ENCODE assay signal across 19 mouse cellular contexts in the genomic region with DNA sequence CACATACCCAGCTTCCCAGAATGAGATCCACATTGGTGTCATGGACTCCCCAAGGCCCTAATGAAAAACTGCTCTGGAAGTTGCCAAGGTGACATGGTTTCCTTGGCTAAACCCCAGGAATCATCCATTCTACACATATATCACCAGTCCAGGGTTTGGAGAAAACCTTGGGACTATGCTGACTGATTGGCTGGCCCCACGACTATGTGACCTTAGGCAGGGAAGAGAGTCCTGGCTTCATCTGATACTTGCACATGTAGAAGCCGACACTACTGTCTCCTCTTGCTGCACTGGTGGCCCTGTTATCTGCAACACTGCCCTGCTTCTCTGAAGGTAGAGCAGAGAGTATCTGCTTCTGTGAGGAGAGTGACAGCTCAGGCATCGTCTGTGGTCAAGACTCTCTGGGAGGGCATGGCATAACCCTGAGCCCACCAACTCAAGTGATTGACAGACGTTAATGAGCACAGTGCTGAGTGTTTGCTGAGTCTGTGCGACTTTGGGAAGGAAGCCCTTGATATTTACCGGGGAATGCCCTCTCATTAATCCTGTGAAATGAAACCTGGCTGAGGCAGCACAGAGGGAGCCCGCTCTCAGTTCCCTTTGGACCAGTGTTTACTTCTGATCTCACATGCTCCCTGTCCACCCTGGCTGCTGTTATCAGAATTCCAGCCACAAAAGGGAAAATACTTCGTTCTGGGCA. TPM values are rescaled to one million over a fixed set of nuclear protein-coding genes. Genes with fewer than 3 reads are reported as not detected.
DNase-seq lines count a peak whose midpoint lies in the region; ATAC-seq and TF ChIP-seq lines count a peak whose summit lies in the region.
"Had no signal": no experiment of that assay in that cellular context is flagged by ENCODE, and none has a peak within 500 bp of the region (broad histone marks: within the 10 kb centered on the region; RNA-seq: fewer than 3 reads in every experiment).

No protein-coding gene starts in this region.

- H3K27me3 ChIP-seq in forebrain, embryonic 14.5 days (replicated peaks; ENCODE audit: control insufficient read depth, insufficient read depth, low read length): no peaks in the 10 kb centered on the region
- no peaks in the 10 kb centered on the region for H3K27me3 ChIP-seq in forebrain, postnatal 0 days (ENCODE audit: insufficient read depth, low read length)
- no peaks in the 10 kb centered on the region for H3K27me3 ChIP-seq in midbrain, embryonic 14.5 days (ENCODE audit: control insufficient read depth, insufficient read depth, low read length)
- H3K27me3 ChIP-seq: forebrain, embryonic 13.5 days; limb, embryonic 15.5 days; liver, embryonic 15.5 days; neural tube, embryonic 13.5 days had no signal

- H3K9me3 ChIP-seq in forebrain, embryonic 14.5 days (replicated peaks; ENCODE audit: control insufficient read depth, low read length): no peaks in the 10 kb centered on the region
- H3K9me3 ChIP-seq in forebrain, postnatal 0 days (ENCODE audit: low read length): no peaks in the 10 kb centered on the region
- no peaks in the 10 kb centered on the region for H3K9me3 ChIP-seq in midbrain, embryonic 14.5 days (ENCODE audit: control insufficient read depth, low read length)
- H3K9me3 ChIP-seq: forebrain, embryonic 13.5 days; heart, embryonic 10.5 days; limb, embryonic 15.5 days; liver, embryonic 15.5 days; neural tube, embryonic 13.5 days had no signal

- no peak overlapping the region for H3K27ac ChIP-seq in forebrain, embryonic 14.5 days (ENCODE audit: low read depth, low read length)
- no peak overlapping the region for H3K27ac ChIP-seq in forebrain, postnatal 0 days (ENCODE audit: low read depth, low read length)
- no peak overlapping the region for H3K27ac ChIP-seq in midbrain, embryonic 14.5 days (replicated peaks; ENCODE audit: low read depth, low read length)
- H3K27ac ChIP-seq: forebrain, embryonic 13.5 days; heart, embryonic 10.5 days; hindbrain, postnatal 0 days; layer of hippocampus, adult 2 months; limb, embryonic 15.5 days; liver, embryonic 15.5 days had no signal

- no peaks in the 10 kb centered on the region for H3K4me1 ChIP-seq in forebrain, embryonic 14.5 days (ENCODE audit: control insufficient read depth, insufficient read depth, low read length)
- H3K4me1 ChIP-seq in forebrain, postnatal 0 days (ENCODE audit: insufficient read depth): peaks cover 5% of the 10 kb centered on the region; the same call in 1 of the 2 replicates
- H3K4me1 ChIP-seq in midbrain, embryonic 14.5 days (ENCODE audit: control insufficient read depth, insufficient read depth, low read length): peaks cover 4% of the 10 kb centered on the region; the same call in 1 of the 2 replicates
- H3K4me1 ChIP-seq: liver, embryonic 15.5 days had no signal

- 31% methylated on average over 8 of the region's 8 CpGs for WGBS in forebrain, embryonic 14.5 days
- 34% methylated on average over 8 of the region's 8 CpGs for WGBS in forebrain, postnatal 0 days
- WGBS in midbrain, embryonic 14.5 days: 46% methylated on average over 8 of the region's 8 CpGs

- H3K4me2 ChIP-seq in forebrain, embryonic 14.5 days (ENCODE audit: low read length): no peak overlapping the region
- no peak overlapping the region for H3K4me2 ChIP-seq in forebrain, postnatal 0 days (ENCODE audit: low read depth)
- H3K4me2 ChIP-seq in midbrain, embryonic 14.5 days (ENCODE audit: low read length): no peak overlapping the region
- H3K4me2 ChIP-seq: forebrain, embryonic 13.5 days; limb, embryonic 15.5 days; liver, embryonic 15.5 days; neural tube, embryonic 13.5 days had no signal

- H3K4me3 ChIP-seq in forebrain, embryonic 14.5 days (ENCODE audit: low read depth, low read length): no peak overlapping the region
- no peak overlapping the region for H3K4me3 ChIP-seq in forebrain, postnatal 0 days (ENCODE audit: low read depth, low read length)
- H3K4me3 ChIP-seq in midbrain, embryonic 14.5 days (replicated peaks; ENCODE audit: low read depth, low read length): no peak overlapping the region
- H3K4me3 ChIP-seq: forebrain, embryonic 13.5 days; heart, embryonic 10.5 days; layer of hippocampus, adult 2 months; limb, embryonic 15.5 days; liver, embryonic 15.5 days; neural tube, embryonic 13.5 days had no signal

- no peaks in the 10 kb centered on the region for H3K36me3 ChIP-seq in forebrain, embryonic 14.5 days (ENCODE audit: control insufficient read depth, insufficient read depth, low read length)
- H3K36me3 ChIP-seq in forebrain, postnatal 0 days (ENCODE audit: insufficient read depth): no peaks in the 10 kb centered on the region
- no peaks in the 10 kb centered on the region for H3K36me3 ChIP-seq in midbrain, embryonic 14.5 days (ENCODE audit: control insufficient read depth, insufficient read depth, low read length)
- H3K36me3 ChIP-seq: heart, embryonic 10.5 days; limb, embryonic 15.5 days; liver, embryonic 15.5 days; neural tube, embryonic 13.5 days had no signal

- no peak overlapping the region for H3K9ac ChIP-seq in forebrain, embryonic 14.5 days (ENCODE audit: low read length)
- H3K9ac ChIP-seq in forebrain, postnatal 0 days: no peak overlapping the region
- no peak overlapping the region for H3K9ac ChIP-seq in midbrain, embryonic 14.5 days (replicated peaks; ENCODE audit: low read length)
- H3K9ac ChIP-seq: forebrain, embryonic 13.5 days; limb, embryonic 15.5 days; liver, embryonic 15.5 days had no signal

- DNase-seq in adrenal gland, adult 2 months: peak; percentile 60
- DNase-seq in adrenal gland, postnatal 4 days (ENCODE audit: low spot score in 2 of 2): no peak
- DNase-seq in forebrain, embryonic 14.5 days (ENCODE audit: low spot score): peak; percentile 16
- no peak for DNase-seq in forebrain, postnatal 0 days
- peak; percentile 63 for DNase-seq in adrenal gland, postnatal 14 days
- DNase-seq in midbrain, embryonic 14.5 days: peak; percentile 52
- no peak for DNase-seq in layer of hippocampus, postnatal 36 days
- DNase-seq in kidney, postnatal 14 days: no peak
- DNase-seq: cerebellum, adult 9-11 months; heart, postnatal 10 days; thymus, postnatal 14 days had no signal

- peak; percentile 42; the same call in 1 of the 2 replicates for ATAC-seq in forebrain, embryonic 14.5 days
- ATAC-seq in forebrain, postnatal 0 days: no peak
- ATAC-seq in midbrain, embryonic 14.5 days (ENCODE audit: low FRiP score, low TSS enrichment): no peak
- ATAC-seq: forebrain, embryonic 13.5 days; hindbrain, postnatal 0 days; intestine, postnatal 0 days had no signal

- TF ChIP-seq CTCF in forebrain, postnatal 0 days (IDR thresholded peaks at IDR 0.05; ENCODE audit: low read depth): no peak

RNA-seq across cellular contexts. Expression of a gene that starts 23.4 kb away (rescaled TPM):
- 10 to 100 TPM; 49.7 to 72.5 TPM for total RNA-seq in adrenal gland, adult 2 months (2021)
- polyA plus RNA-seq in adrenal gland, adult 2 months (2012; rRNA removed): 27.5 and 33.5 TPM in 2 replicates
- total RNA-seq in adrenal gland, postnatal 4 days (2021): 100 to 1,000 TPM in 1 of 2 experiments, 10 to 100 TPM in 1; 94.3 to 102 TPM
- polyA plus RNA-seq in forebrain, embryonic 14.5 days (2014; fragmentation: Nextera tagmentation; extraction: Ambion mirVana): 180 and 181 TPM in 2 replicates
- 58.5 and 77.2 TPM in 2 replicates for total RNA-seq in forebrain, postnatal 0 days (2014; rRNA removed)
- 174 and 194 TPM in 2 replicates for polyA plus RNA-seq in forebrain, postnatal 0 days (2015; fragmentation: Nextera tagmentation; extraction: Ambion mirVana)
- total RNA-seq in adrenal gland, postnatal 14 days (2021): 55.0 and 57.0 TPM in 2 replicates
- 145 TPM in 2 replicates for polyA plus RNA-seq in midbrain, embryonic 14.5 days (2014; fragmentation: Nextera tagmentation; extraction: Ambion mirVana)
- total RNA-seq in layer of hippocampus, postnatal 36 days (2021): 10 to 100 TPM; 60.2 to 63.5 TPM

Comparison
In these comparisons a context has a peak if more than half of its experiments do, and no peak if none do; other contexts are left out.
1. DNase-seq: peak in adrenal gland, adult 2 months (single experiment), forebrain, embryonic 14.5 days (single experiment), adrenal gland, postnatal 14 days (single experiment) and midbrain, embryonic 14.5 days (single experiment); none in adrenal gland, postnatal 4 days (0 of 2), forebrain, postnatal 0 days (single experiment), layer of hippocampus, postnatal 36 days (0 of 2) and kidney, postnatal 14 days (single experiment).